Mouse (Mus musculus): ENCODE data around the gene Coro6.

- TF ChIP-seq CTCF (conservative IDR thresholded peaks at IDR 0.05; ENCODE audit: insufficient read depth, insufficient read length, low read depth, low read length) (no peak), POLR2A (IDR thresholded peaks at IDR 0.05; ENCODE audit: low read depth, low read length) (no peak)
Observed at GRCm38 (mm10) chr11:77476895-77477294, 14.7 kb downstream of the Coro6 start.

Data from kidney, adult 2 months (tissue).